Mouse (Mus musculus) B cell, adult 2 months (primary cell): ENCODE data around the gene Narfl.
A peak's percentile ranks its signal among the peaks of the same experiment; 100 is the strongest.

ENCODE experiments used
- DNase-seq, 2 experiments: peaks; one replicate each; pipeline ENCODE4 v3.0.0; 2022

Gene Narfl

DNA sequence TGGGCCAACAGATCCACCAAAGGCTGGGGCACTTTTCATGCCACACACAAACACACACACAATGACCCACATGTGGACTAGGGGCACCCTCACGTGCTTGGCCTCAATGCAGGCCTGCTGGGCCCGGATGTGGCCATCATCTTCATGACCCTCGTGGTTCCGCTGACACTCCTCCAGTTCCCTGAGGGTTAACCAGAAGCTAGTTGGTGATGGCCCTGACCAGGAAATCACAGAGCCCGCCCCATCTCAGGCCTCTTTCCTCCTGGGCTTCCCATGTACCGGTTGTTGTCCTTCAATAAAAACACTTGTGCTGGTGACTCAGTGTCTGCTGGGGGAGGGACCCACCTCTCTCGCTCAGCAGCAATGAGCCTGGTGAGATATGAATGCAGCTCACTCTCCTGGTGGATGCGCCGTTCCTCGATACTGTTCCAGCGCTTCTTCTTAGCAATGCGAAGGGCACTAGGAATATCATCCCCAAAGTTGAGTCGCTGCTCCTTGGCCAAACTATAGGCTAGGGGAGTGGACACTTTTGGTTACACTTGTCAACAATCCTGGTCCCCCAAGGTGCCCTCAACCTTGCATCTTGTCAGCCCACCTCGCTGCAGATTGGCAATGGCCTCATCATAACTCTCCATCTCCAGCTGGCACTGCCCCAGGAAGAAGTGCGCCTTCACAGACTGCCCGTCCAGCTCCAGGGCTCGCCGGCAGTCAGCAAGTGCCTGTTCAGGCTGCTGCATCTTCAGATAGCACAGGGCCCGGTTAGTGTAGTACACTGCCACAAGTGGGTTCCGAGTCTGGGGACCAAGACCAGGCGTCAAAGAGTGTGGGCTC lies 58.1 kb downstream of the Narfl start:
- no peak for DNase-seq

DNA sequence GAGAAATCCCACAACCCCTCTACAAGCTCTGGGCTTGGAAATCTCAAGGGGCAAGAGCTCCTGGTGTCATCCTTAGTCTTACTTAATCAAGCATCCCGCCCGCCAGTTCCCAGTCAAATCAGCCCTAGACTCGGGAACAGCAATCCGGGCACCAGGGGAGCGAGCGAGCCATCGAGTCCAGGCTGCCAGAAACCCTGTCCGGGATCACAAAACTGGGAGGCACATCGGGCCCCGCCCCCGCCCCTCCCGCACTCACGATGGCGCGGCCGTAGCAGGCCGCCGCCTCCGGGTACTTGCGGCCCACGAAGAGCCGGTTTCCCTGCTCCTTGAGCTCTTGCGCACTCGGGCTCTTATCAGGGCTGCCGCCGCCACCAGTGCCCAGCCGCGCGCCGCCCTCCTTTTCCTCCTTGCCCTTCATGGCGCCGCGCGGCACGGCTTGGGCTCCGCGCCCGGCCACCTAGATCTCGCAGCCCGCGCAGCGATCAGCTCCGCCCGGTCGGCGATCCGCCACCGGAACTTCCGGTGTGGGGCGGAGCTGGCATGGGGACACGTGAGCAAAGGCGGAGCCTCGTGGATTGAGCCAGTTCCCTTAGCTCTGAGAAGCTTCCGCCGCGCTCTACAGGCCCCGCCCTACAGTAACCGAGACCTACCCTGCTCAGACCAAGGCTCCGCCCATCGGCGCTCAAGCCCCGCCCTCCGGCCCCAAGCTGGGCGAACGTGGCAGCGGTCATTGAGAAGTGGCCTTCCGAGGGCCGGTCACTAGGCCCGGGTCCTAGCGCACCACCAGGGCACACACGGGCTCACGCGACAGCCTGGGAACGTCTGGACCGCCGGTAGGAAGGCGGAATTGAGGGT lies 59.1 kb downstream of the Narfl start:
- peak; percentile 98 for DNase-seq
